Mouse (Mus musculus): Measurements from ENCODE around the gene Ubash3a.

The Ubash3a gene

GRCm38 (mm10) chr17:31216068-31216955 lies 8.6 kb downstream of the Ubash3a start:
- no peak for DNase-seq (ENCODE audit: low spot score)

- DNase-seq (ENCODE audit: low spot score) = no peak
Measured at GRCm38 (mm10) chr17:31222810-31223310, 15.2 kb downstream of the Ubash3a start.

GRCm38 (mm10) chr17:31223835-31224234 lies 16.2 kb downstream of the Ubash3a start:
- DNase-seq (ENCODE audit: low spot score) = no peak

GRCm38 (mm10) chr17:31224591-31224990 lies 16.9 kb downstream of the Ubash3a start:
- DNase-seq (ENCODE audit: low spot score) = no peak

- no peak for DNase-seq (ENCODE audit: low spot score)
Measured at GRCm38 (mm10) chr17:31226368-31226767, 18.7 kb downstream of the Ubash3a start.

- no peak for DNase-seq (ENCODE audit: low spot score)
Measured at GRCm38 (mm10) chr17:31226931-31227330, 19.3 kb downstream of the Ubash3a start.

- no peak for DNase-seq (ENCODE audit: low spot score)
Measured at GRCm38 (mm10) chr17:31231780-31232179, 24.1 kb downstream of the Ubash3a start.

GRCm38 (mm10) chr17:31232251-31233010 lies 24.8 kb downstream of the Ubash3a start:
- no peak for DNase-seq (ENCODE audit: low spot score)

- no peak for DNase-seq (ENCODE audit: low spot score)
Measured at GRCm38 (mm10) chr17:31235915-31236314, 28.2 kb downstream of the Ubash3a start.

- DNase-seq (ENCODE audit: low spot score) = no peak
Measured at GRCm38 (mm10) chr17:31238234-31239020, 30.8 kb downstream of the Ubash3a start.

- DNase-seq (ENCODE audit: low spot score) = no peak
Measured at GRCm38 (mm10) chr17:31241156-31241555, 33.5 kb downstream of the Ubash3a start.

GRCm38 (mm10) chr17:31242764-31243163 lies 35.1 kb downstream of the Ubash3a start:
- no peak for DNase-seq (ENCODE audit: low spot score)

- DNase-seq (ENCODE audit: low spot score) = no peak
Measured at GRCm38 (mm10) chr17:31245321-31245720, 37.6 kb downstream of the Ubash3a start.

- no peak for DNase-seq (ENCODE audit: low spot score)
Measured at GRCm38 (mm10) chr17:31247144-31247543, 39.5 kb downstream of the Ubash3a start.

- DNase-seq (ENCODE audit: low spot score) = no peak
Measured at GRCm38 (mm10) chr17:31253951-31254350, 46.3 kb downstream of the Ubash3a start.

GRCm38 (mm10) chr17:31254463-31254931 lies 46.8 kb downstream of the Ubash3a start:
- peak; percentile 60 for DNase-seq (ENCODE audit: low spot score)

- DNase-seq (ENCODE audit: low spot score) = no peak
Measured at GRCm38 (mm10) chr17:31257149-31257548, 49.5 kb downstream of the Ubash3a start.

GRCm38 (mm10) chr17:31257898-31258297 lies 50.2 kb downstream of the Ubash3a start:
- DNase-seq (ENCODE audit: low spot score) = no peak

- DNase-seq (ENCODE audit: low spot score) = no peak
Measured at GRCm38 (mm10) chr17:31258310-31258865, 50.7 kb downstream of the Ubash3a start.

GRCm38 (mm10) chr17:31259145-31259544 lies 51.5 kb downstream of the Ubash3a start:
- DNase-seq (ENCODE audit: low spot score) = no peak

GRCm38 (mm10) chr17:31259825-31260224 lies 52.2 kb downstream of the Ubash3a start:
- DNase-seq (ENCODE audit: low spot score) = no peak

GRCm38 (mm10) chr17:31260430-31260829 lies 52.8 kb downstream of the Ubash3a start:
- DNase-seq (ENCODE audit: low spot score) = no peak
